Mouse (Mus musculus) gonadal fat pad, adult 2 months (tissue): ENCODE measurements around the gene Dll1. TPM values are rescaled to one million over a fixed set of nuclear protein-coding genes. Genes with fewer than 3 reads are reported as not detected.

Experiments
- DNase-seq: peaks from one replicate; pipeline ENCODE4 v3.0.0-alpha.2; 2012; ENCODE audit warnings: low read depth
- polyA plus RNA-seq: library from polyadenylated mRNA; depleted of rRNA; stranded (reverse); fragments of >200 nt; gene quantifications from 2 replicates; pipeline ENCODE4 v1.2.3, GENCODE M21; 2012; rRNA removed

Dll1 gene
- polyA plus RNA-seq = 12.0 and 17.0 TPM in 2 replicates

GRCm38 (mm10) chr17:15376494-15377181, at the start of gene Dll1:
Gene Dll1 (minus strand): TSS chr17:15376872.
- no peak for DNase-seq

GRCm38 (mm10) chr17:15425931-15426330, 49.3 kb upstream of the Dll1 start:
- no peak for DNase-seq

- DNase-seq = peak; percentile 81
Observed at GRCm38 (mm10) chr17:15423080-15423765, 46.6 kb upstream of the Dll1 start.

GRCm38 (mm10) chr17:15422666-15423065, 46.0 kb upstream of the Dll1 start:
- DNase-seq = no peak

GRCm38 (mm10) chr17:15421446-15421845, 44.8 kb upstream of the Dll1 start:
- DNase-seq = no peak

- no peak for DNase-seq
Observed at GRCm38 (mm10) chr17:15420021-15420603, 43.4 kb upstream of the Dll1 start.

GRCm38 (mm10) chr17:15419534-15419933, 42.9 kb upstream of the Dll1 start:
- DNase-seq = no peak

- DNase-seq = no peak
Observed at GRCm38 (mm10) chr17:15416596-15417215, 40.0 kb upstream of the Dll1 start.

GRCm38 (mm10) chr17:15410861-15411260, 34.2 kb upstream of the Dll1 start:
- DNase-seq = no peak

GRCm38 (mm10) chr17:15409261-15409660, 32.6 kb upstream of the Dll1 start:
- no peak for DNase-seq

- no peak for DNase-seq
Observed at GRCm38 (mm10) chr17:15406576-15406975, 29.9 kb upstream of the Dll1 start.

GRCm38 (mm10) chr17:15401716-15402115, 25.0 kb upstream of the Dll1 start:
- DNase-seq = no peak

- DNase-seq = peak; percentile 72
Observed at GRCm38 (mm10) chr17:15395997-15396675, 19.5 kb upstream of the Dll1 start, which contains the start of gene Fam120b. Gene Fam120b (plus strand): TSS chr17:15396202.

GRCm38 (mm10) chr17:15389356-15389755, 12.7 kb upstream of the Dll1 start:
- no peak for DNase-seq

- DNase-seq = no peak
Observed at GRCm38 (mm10) chr17:15388892-15389291, 12.2 kb upstream of the Dll1 start.

- no peak for DNase-seq
Observed at GRCm38 (mm10) chr17:15383360-15383759, 6.7 kb upstream of the Dll1 start.

- DNase-seq = no peak
Observed at GRCm38 (mm10) chr17:15381869-15382660, 5.4 kb upstream of the Dll1 start.

- no peak for DNase-seq
Observed at GRCm38 (mm10) chr17:15381092-15381860, 4.6 kb upstream of the Dll1 start.

- DNase-seq = no peak
Observed at GRCm38 (mm10) chr17:15380641-15381051, 4.0 kb upstream of the Dll1 start.
